Mouse (Mus musculus) G1E (cell line): ENCODE measurements around the gene Arhgef10l. TPM values are rescaled to one million over a fixed set of nuclear protein-coding genes. Genes with fewer than 3 reads are reported as not detected.

Experiments used
- ATAC-seq: 2 replicates; pipeline ENCODE4 v1.8.0; 2016; ENCODE audit warnings: mild to moderate bottlenecking; ENCODE audit not compliant: insufficient number of reproducible peaks, poor library complexity, low FRiP score, severe bottlenecking; ENCODE audit errors: extremely low read depth
- DNase-seq: peaks from one replicate; pipeline ENCODE4 v3.0.0; 2012; ENCODE audit warnings: low spot score
- H3K27me3 ChIP-seq: 2 replicates; pipeline ENCODE4 v1.6.1; 2012; ENCODE audit warnings: mild to moderate bottlenecking, low read length, inconsistent platforms; ENCODE audit not compliant: insufficient read depth
- H3K36me3 ChIP-seq: replicated peaks from 2 replicates; pipeline ENCODE3; 2012; ENCODE audit warnings: mild to moderate bottlenecking, inconsistent platforms
- H3K4me1 ChIP-seq: 2 replicates; pipeline ENCODE4 v1.6.1; 2012; ENCODE audit warnings: low read depth, low read length, inconsistent platforms, mixed read lengths; ENCODE audit not compliant: insufficient read depth
- H3K4me3 ChIP-seq: 2 replicates; pipeline ENCODE4 v1.5.1; 2012; ENCODE audit warnings: low read depth, mild to moderate bottlenecking, inconsistent platforms, low read length, moderate library complexity, mixed read lengths
- H3K9me3 ChIP-seq: replicated peaks from 2 replicates; pipeline ENCODE4 v1.6.1; 2012; ENCODE audit warnings: inconsistent platforms
- CTCF ChIP-seq: IDR thresholded peaks from 2 replicates; pipeline ENCODE4 v1.5.1; 2012; ENCODE audit warnings: low read depth, low read length, inconsistent platforms, mixed read lengths
- GATA1 ChIP-seq: IDR thresholded peaks from 2 replicates; pipeline ENCODE4 v1.6.1; 2012; ENCODE audit warnings: borderline replicate concordance, low read length, inconsistent platforms, mixed read lengths
- GATA2 ChIP-seq: IDR thresholded peaks from 2 replicates; pipeline ENCODE4 v1.6.1; 2012; ENCODE audit warnings: low read depth, low read length, inconsistent platforms, borderline replicate concordance
- POLR2AphosphoS5 ChIP-seq: IDR thresholded peaks from 2 replicates; pipeline ENCODE4 v1.6.1; 2012; ENCODE audit warnings: low read depth, low read length, inconsistent platforms; ENCODE audit not compliant: insufficient replicate concordance
- TAL1 ChIP-seq: conservative IDR thresholded peaks from 2 replicates; pipeline ENCODE4 v1.6.1; 2012; ENCODE audit warnings: low read depth, low read length, inconsistent platforms, mixed read lengths
- polyA plus RNA-seq: library from polyadenylated mRNA; stranded (reverse); fragments of >175 nt; gene quantifications from 2 replicates; pipeline ENCODE4 v1.2.3, GENCODE M21; 2012
- total RNA-seq, 2 experiments: library from RNA; stranded (forward) in 1 of 2; stranded (reverse) in 1 of 2; fragments of 200-1000 nt in 1 of 2; fragments of >200 nt in 1 of 2; fragmentation: Nextera tagmentation in 1 of 2; gene quantifications; 2 replicates each; pipeline ENCODE4 v1.2.3; 2014 to 2017

Arhgef10l gene
- total and polyA plus RNA-seq, 3 experiments, result 24.7 to 32.6 (median 25.0) TPM

GRCm38 (mm10) chr4:140709111-140709510 lies 43.3 kb upstream of the Arhgef10l start:
- Histone ChIP-seq H3K9me3 (no peaks in the 10 kb centered on the region), H3K4me3 (no peak overlapping the region), H3K36me3 (peaks cover 98% of the 10 kb centered on the region), H3K27me3 (no peaks in the 10 kb centered on the region), H3K4me1 (peaks cover 96% of the 10 kb centered on the region)
- no peak for ATAC-seq
- no peak for TF ChIP-seq POLR2AphosphoS5
- no peak for TF ChIP-seq GATA1
- no peak for TF ChIP-seq TAL1
- no peak for TF ChIP-seq CTCF
- no peak for TF ChIP-seq GATA2
- no peak for DNase-seq

DNA sequence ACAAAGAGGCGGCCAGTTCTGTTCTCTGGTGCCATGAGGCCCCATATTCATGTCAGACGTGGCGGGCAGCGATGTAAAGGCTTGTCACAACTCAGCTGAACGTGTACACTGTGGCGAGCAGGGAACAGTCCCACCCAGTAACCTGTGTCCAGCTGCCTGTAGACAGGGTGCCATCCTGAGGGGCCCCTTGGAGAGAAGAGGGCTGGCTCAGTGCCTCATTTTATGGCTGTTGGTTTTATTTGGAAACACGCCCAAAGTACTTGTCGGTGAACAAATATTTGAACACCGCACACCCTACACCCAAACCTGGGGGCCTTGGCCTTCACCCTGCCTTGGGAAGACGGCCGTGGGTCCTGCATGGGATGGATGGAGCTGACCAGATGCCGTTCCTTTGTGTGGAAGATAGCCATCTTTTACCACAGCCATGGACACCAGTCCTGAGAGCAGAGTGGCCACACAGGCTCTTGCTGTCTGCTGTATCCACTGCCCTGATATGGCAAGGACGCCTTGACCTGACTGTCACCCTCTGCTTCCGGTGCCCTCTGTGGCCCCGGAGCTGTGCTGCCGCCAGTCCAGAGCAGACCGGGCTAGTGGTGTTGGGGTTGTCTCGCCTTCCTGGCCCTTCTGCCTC lies 42.6 kb upstream of the Arhgef10l start:
- TF ChIP-seq GATA2, result no peak
- TF ChIP-seq GATA1, result no peak
- TF ChIP-seq POLR2AphosphoS5, result no peak
- no peak for TF ChIP-seq CTCF
- TF ChIP-seq TAL1, result no peak
- peaks cover 96% of the 10 kb centered on the region for H3K4me1 ChIP-seq
- peaks cover 98% of the 10 kb centered on the region for H3K36me3 ChIP-seq
- H3K27me3 ChIP-seq, result no peaks in the 10 kb centered on the region
- H3K4me3 ChIP-seq, result peak overlapping the region; percentile 34; the same call in 1 of the 2 replicates
- DNase-seq (no peak), ATAC-seq (no peak)
- no peaks in the 10 kb centered on the region for H3K9me3 ChIP-seq

- ATAC-seq (no peak), DNase-seq (no peak)
- Histone ChIP-seq H3K36me3 (peaks cover 97% of the 10 kb centered on the region), H3K4me3 (no peak overlapping the region; the same call in 1 of the 2 replicates), H3K9me3 (no peaks in the 10 kb centered on the region), H3K27me3 (no peaks in the 10 kb centered on the region), H3K4me1 (peaks cover 92% of the 10 kb centered on the region)
- TF ChIP-seq TAL1 (no peak), CTCF (no peak), POLR2AphosphoS5 (no peak), GATA2 (no peak), GATA1 (no peak)
These were observed 41.8 kb upstream of the Arhgef10l start for GRCm38 (mm10) chr4:140707615-140708014.

- no peak for DNase-seq
- no peak for ATAC-seq
- Histone ChIP-seq H3K4me3 (peak overlapping the region; percentile 79), H3K27me3 (no peaks in the 10 kb centered on the region), H3K4me1 (peaks cover 69% of the 10 kb centered on the region), H3K9me3 (no peaks in the 10 kb centered on the region), H3K36me3 (peaks cover 62% of the 10 kb centered on the region)
- TF ChIP-seq GATA1, result no peak
- no peak for TF ChIP-seq POLR2AphosphoS5
- no peak for TF ChIP-seq TAL1
- no peak for TF ChIP-seq CTCF
- TF ChIP-seq GATA2, result no peak
These were observed 38.4 kb upstream of the Arhgef10l start for GRCm38 (mm10) chr4:140704166-140704565.

- DNase-seq, result no peak
- ATAC-seq, result no peak
- Histone ChIP-seq H3K4me1 (peaks cover 69% of the 10 kb centered on the region), H3K36me3 (peaks cover 57% of the 10 kb centered on the region), H3K9me3 (no peaks in the 10 kb centered on the region), H3K4me3 (peak overlapping the region; percentile 79), H3K27me3 (no peaks in the 10 kb centered on the region)
- TF ChIP-seq POLR2AphosphoS5 (no peak; the same call in 1 of the 2 replicates), TAL1 (no peak)
These were observed 37.8 kb upstream of the Arhgef10l start for GRCm38 (mm10) chr4:140703636-140704035.

GRCm38 (mm10) chr4:140702611-140703327 lies 37.0 kb upstream of the Arhgef10l start:
- no peak for ATAC-seq
- Histone ChIP-seq H3K36me3 (peaks cover 48% of the 10 kb centered on the region), H3K27me3 (no peaks in the 10 kb centered on the region), H3K4me1 (peaks cover 68% of the 10 kb centered on the region), H3K9me3 (no peaks in the 10 kb centered on the region), H3K4me3 (peak overlapping the region; percentile 79)
- TF ChIP-seq TAL1 (no peak), CTCF (no peak)
- DNase-seq, result peak; percentile 94
